Mouse (Mus musculus) C2C12 (cell line): ENCODE measurements around the gene Tmem230.

Experiments
- CEBPB ChIP-seq: IDR thresholded peaks from one replicate; pipeline ENCODE4 v1.6.1; 2011; ENCODE audit warnings: low read depth, mild to moderate bottlenecking, control low read depth, moderate library complexity
- CTCF ChIP-seq: IDR thresholded peaks from one replicate; pipeline ENCODE4 v1.5.1; 2011; ENCODE audit not compliant: control insufficient read depth, insufficient read depth, insufficient read length
- MYOG ChIP-seq: IDR thresholded peaks from one replicate; pipeline ENCODE4 v1.6.1; 2011; ENCODE audit not compliant: control insufficient read depth, insufficient read length; ENCODE audit errors: extremely low read depth
- USF1 ChIP-seq: IDR thresholded peaks from one replicate; pipeline ENCODE4 v1.6.1; 2011; ENCODE audit warnings: low read depth, mild to moderate bottlenecking, control low read depth, moderate library complexity

GRCm38 (mm10) chr2:132281560-132282452 is 34.2 kb upstream of the Tmem230 start:
- TF ChIP-seq CTCF (no peak), CEBPB (no peak), USF1 (no peak), MYOG (no peak)
